23 mouse cellular contexts compared by ENCODE assay signal in genomic region chr17:10304001-10304400, GRCm38 (mm10). TPM values are rescaled to one million over a fixed set of nuclear protein-coding genes. Genes with fewer than 3 reads are reported as not detected.
DNase-seq lines count a peak whose midpoint lies in the region; ATAC-seq and TF ChIP-seq lines count a peak whose summit lies in the region.
"Had no signal": no experiment of that assay in that cellular context is flagged by ENCODE, and none has a peak within 500 bp of the region (broad histone marks: within the 10 kb centered on the region; RNA-seq: fewer than 3 reads in every experiment).

No protein-coding gene starts in this region.

- H3K36me3 ChIP-seq in heart, embryonic 15.5 days: no peaks in the 10 kb centered on the region
- H3K36me3 ChIP-seq in hindbrain, embryonic 16.5 days (ENCODE audit: control insufficient read depth, insufficient read depth, low read length): no peaks in the 10 kb centered on the region
- H3K36me3 ChIP-seq: liver, embryonic 12.5 days; midbrain, embryonic 15.5 days had no signal

- peak overlapping the region; percentile 31; the same call in 1 of the 2 replicates for H3K9ac ChIP-seq in heart, embryonic 15.5 days
- no peak overlapping the region for H3K9ac ChIP-seq in hindbrain, embryonic 16.5 days (ENCODE audit: low read depth, low read length)
- H3K9ac ChIP-seq: liver, embryonic 12.5 days; midbrain, embryonic 15.5 days had no signal

- no peaks in the 10 kb centered on the region for H3K9me3 ChIP-seq in heart, embryonic 15.5 days (replicated peaks)
- no peaks in the 10 kb centered on the region for H3K9me3 ChIP-seq in hindbrain, embryonic 16.5 days (ENCODE audit: control insufficient read depth, low read length)
- H3K9me3 ChIP-seq: liver, embryonic 12.5 days; midbrain, embryonic 15.5 days had no signal

- H3K27me3 ChIP-seq in heart, embryonic 15.5 days: no peaks in the 10 kb centered on the region
- H3K27me3 ChIP-seq in hindbrain, embryonic 16.5 days (replicated peaks; ENCODE audit: control insufficient read depth, insufficient read depth, low read length): no peaks in the 10 kb centered on the region
- H3K27me3 ChIP-seq: liver, embryonic 12.5 days; midbrain, embryonic 15.5 days had no signal

- no peak for TF ChIP-seq CTCF in gastrocnemius, adult 2 months (IDR thresholded peaks at IDR 0.05)
- no peak for TF ChIP-seq CTCF in layer of hippocampus, adult 2 months (conservative IDR thresholded peaks at IDR 0.05)

- peaks cover 25% of the 10 kb centered on the region for H3K4me1 ChIP-seq in heart, embryonic 15.5 days (replicated peaks)
- H3K4me1 ChIP-seq in hindbrain, embryonic 16.5 days (ENCODE audit: control insufficient read depth, insufficient read depth, low read depth, low read length): peaks cover 4% of the 10 kb centered on the region; the same call in 1 of the 2 replicates

- H3K4me2 ChIP-seq in heart, embryonic 15.5 days: peak overlapping the region; percentile 43
- peak overlapping the region; percentile 27; the same call in 1 of the 2 replicates for H3K4me2 ChIP-seq in hindbrain, embryonic 16.5 days (ENCODE audit: low read length)
- H3K4me2 ChIP-seq: liver, embryonic 12.5 days; midbrain, embryonic 15.5 days had no signal

- H3K27ac ChIP-seq in gastrocnemius, adult 2 months: peak overlapping the region; percentile 48
- peak overlapping the region; percentile 60 for H3K27ac ChIP-seq in heart, embryonic 15.5 days
- H3K27ac ChIP-seq in layer of hippocampus, adult 2 months: peak overlapping the region; percentile 43
- H3K27ac ChIP-seq in hindbrain, embryonic 16.5 days (ENCODE audit: low read depth, low read length): no peak overlapping the region
- H3K27ac ChIP-seq: liver, embryonic 12.5 days; midbrain, embryonic 15.5 days had no signal

- peak overlapping the region; percentile 17; the same call in 1 of the 2 replicates for H3K4me3 ChIP-seq in gastrocnemius, adult 2 months
- H3K4me3 ChIP-seq in heart, embryonic 15.5 days: 0 out of 2 replicates have a peak overlapping the region, but pooled peaks have one; percentile 3
- peak overlapping the region; percentile 7; the same call in 1 of the 2 replicates for H3K4me3 ChIP-seq in layer of hippocampus, adult 2 months
- H3K4me3 ChIP-seq in hindbrain, embryonic 16.5 days (ENCODE audit: low read length): no peak overlapping the region
- H3K4me3 ChIP-seq: liver, embryonic 12.5 days; midbrain, embryonic 15.5 days had no signal

- ATAC-seq in heart, embryonic 15.5 days (replicated peaks; ENCODE audit: insufficient number of reproducible peaks, insufficient read depth, low FRiP score, low read depth): no peak
- no peak for ATAC-seq in hindbrain, embryonic 16.5 days
- ATAC-seq: CD4-positive, CD25-positive, alpha-beta regulatory T cell, adult 4 months; forebrain, embryonic 14.5 days; intestine, embryonic 16.5 days; liver, embryonic 12.5 days; midbrain, embryonic 15.5 days had no signal

- intact Hi-C loops in gastrocnemius, adult 2 months (cut with DNase I): no loop called here

- DNase-seq in gastrocnemius, adult 2 months: no peak
- DNase-seq in gastrocnemius, postnatal 4 days (ENCODE audit: low spot score in 2 of 2): no peak
- no peak for DNase-seq in heart, adult 9 months (ENCODE audit: low spot score in 2 of 2)
- DNase-seq in layer of hippocampus, adult 2 months (ENCODE audit: low spot score in 2 of 2): no peak
- DNase-seq in layer of hippocampus, adult 9-11 months: no peak
- DNase-seq in embryo, embryonic 10.5 days (ENCODE audit: low spot score): no peak
- DNase-seq: adrenal gland, postnatal 14 days; cerebellum, adult 8-10 months; cerebellum, postnatal 36 days; gastrocnemius, postnatal 25 days; kidney, adult 9 months; kidney, postnatal 14 days; layer of hippocampus, postnatal 36 days; lung, adult 18-20 months; lung, postnatal 14 days; right cerebral cortex, postnatal 14 days had no signal

RNA-seq across cellular contexts. Expression of gene Qk, which starts 15.7 kb away (rescaled TPM):
- 100 to 1,000 TPM; 236 to 397 TPM for total RNA-seq in gastrocnemius, adult 2 months (2021)
- 100 to 1,000 TPM; 316 to 362 TPM for total RNA-seq in gastrocnemius, postnatal 4 days (2021)
- polyA plus RNA-seq in heart, embryonic 15.5 days (2015; fragmentation: Nextera tagmentation; extraction: Ambion mirVana): 34.3 and 43.3 TPM in 2 replicates
- total RNA-seq in layer of hippocampus, adult 2 months (2021): 100 to 1,000 TPM; 364 to 385 TPM
- polyA plus RNA-seq in hindbrain, embryonic 16.5 days (2015; fragmentation: Nextera tagmentation; extraction: Ambion mirVana): 46.3 and 47.5 TPM in 2 replicates
